Mouse (Mus musculus): Measurements from ENCODE around the gene Dcst1. TPM values are rescaled to one million over a fixed set of nuclear protein-coding genes. Genes with fewer than 3 reads are reported as not detected.

Dcst1 gene
- polyA plus RNA-seq (2015; fragmentation: Nextera tagmentation; extraction: Ambion mirVana), result 0.13 and 0.53 TPM in 2 replicates

- H3K4me1 ChIP-seq (replicated peaks; ENCODE audit: control insufficient read depth, insufficient read depth, low read length), result no peaks in the 10 kb centered on the region
- no peak within 1 kb of the TSS for H3K9ac ChIP-seq (ENCODE audit: low read length)
- 88% methylated on average over 11 of the region's 11 CpGs for WGBS
- no peaks in the 10 kb centered on the region for H3K27me3 ChIP-seq (ENCODE audit: control insufficient read depth, insufficient read depth, low read depth, low read length)
- no peak within 1 kb of the TSS for H3K27ac ChIP-seq (ENCODE audit: low read length)
- no peak for ATAC-seq (ENCODE audit: low read depth)
- H3K9me3 ChIP-seq (ENCODE audit: control insufficient read depth, low read length), result no peaks in the 10 kb centered on the region
- H3K4me3 ChIP-seq (ENCODE audit: low read length), result no peak within 1 kb of the TSS
- H3K4me2 ChIP-seq (ENCODE audit: low read depth, low read length), result no peak within 1 kb of the TSS
- no peaks in the 10 kb centered on the region for H3K36me3 ChIP-seq (ENCODE audit: control insufficient read depth, insufficient read depth, low read length)
These were observed at the start of gene Dcst1 for GRCm38 (mm10) chr3:89365153-89365485. Dcst1 (minus strand) TSS chr3:89365253.

- ATAC-seq (ENCODE audit: low read depth), result peak; percentile 99
- H3K4me2 ChIP-seq (ENCODE audit: low read depth, low read length), result peak within 1 kb of the TSS; percentile 81
- peak within 1 kb of the TSS; percentile 67 for H3K9ac ChIP-seq (ENCODE audit: low read length)
- H3K4me1 ChIP-seq (replicated peaks; ENCODE audit: control insufficient read depth, insufficient read depth, low read length), result peaks cover 11% of the 10 kb centered on the region
- no peaks in the 10 kb centered on the region for H3K27me3 ChIP-seq (ENCODE audit: control insufficient read depth, insufficient read depth, low read depth, low read length)
- peaks cover 26% of the 10 kb centered on the region for H3K36me3 ChIP-seq (ENCODE audit: control insufficient read depth, insufficient read depth, low read length)
- H3K4me3 ChIP-seq (ENCODE audit: low read length), result peak within 1 kb of the TSS; percentile 65
- peak within 1 kb of the TSS; percentile 14; the same call in 1 of the 2 replicates for H3K27ac ChIP-seq (ENCODE audit: low read length)
- H3K9me3 ChIP-seq (ENCODE audit: control insufficient read depth, low read length), result no peaks in the 10 kb centered on the region
- 5% methylated on average over 28 of the region's 28 CpGs for WGBS
These were observed 46.7 kb upstream of the Dcst1 start, which contains the start of gene Flad1 for GRCm38 (mm10) chr3:89411490-89412393. Flad1 (minus strand) TSS chr3:89411870.

- peaks cover 20% of the 10 kb centered on the region for H3K36me3 ChIP-seq (ENCODE audit: control insufficient read depth, insufficient read depth, low read length)
- peaks cover 7% of the 10 kb centered on the region for H3K4me1 ChIP-seq (replicated peaks; ENCODE audit: control insufficient read depth, insufficient read depth, low read length)
- H3K4me2 ChIP-seq (ENCODE audit: low read depth, low read length), result peak overlapping the region; percentile 81
- H3K9ac ChIP-seq (ENCODE audit: low read length), result peak overlapping the region; percentile 67
- ATAC-seq (ENCODE audit: low read depth), result no peak
- no peaks in the 10 kb centered on the region for H3K9me3 ChIP-seq (ENCODE audit: control insufficient read depth, low read length)
- no peak overlapping the region for H3K27ac ChIP-seq (ENCODE audit: low read length)
- WGBS, result 75% methylated on average over 10 of the region's 10 CpGs
- H3K4me3 ChIP-seq (ENCODE audit: low read length), result peak overlapping the region; percentile 65
- no peaks in the 10 kb centered on the region for H3K27me3 ChIP-seq (ENCODE audit: control insufficient read depth, insufficient read depth, low read depth, low read length)
These were observed 45.8 kb upstream of the Dcst1 start for GRCm38 (mm10) chr3:89410864-89411263.

- Histone ChIP-seq H3K27me3 (ENCODE audit: control insufficient read depth, insufficient read depth, low read depth, low read length) (no peaks in the 10 kb centered on the region), H3K9ac (ENCODE audit: low read length) (no peak overlapping the region), H3K9me3 (ENCODE audit: control insufficient read depth, low read length) (no peaks in the 10 kb centered on the region), H3K4me3 (ENCODE audit: low read length) (no peak overlapping the region), H3K27ac (ENCODE audit: low read length) (no peak overlapping the region), H3K4me1 (replicated peaks; ENCODE audit: control insufficient read depth, insufficient read depth, low read length) (peaks cover 7% of the 10 kb centered on the region), H3K36me3 (ENCODE audit: control insufficient read depth, insufficient read depth, low read length) (peaks cover 9% of the 10 kb centered on the region), H3K4me2 (ENCODE audit: low read depth, low read length) (no peak overlapping the region)
- ATAC-seq (ENCODE audit: low read depth), result no peak
- WGBS, result 85% methylated on average over 3 of the region's 3 CpGs
These were observed 44.6 kb upstream of the Dcst1 start for GRCm38 (mm10) chr3:89409701-89410100.

- WGBS, result 59% methylated on average over 16 of the region's 16 CpGs
- no peaks in the 10 kb centered on the region for H3K27me3 ChIP-seq (ENCODE audit: control insufficient read depth, insufficient read depth, low read depth, low read length)
- no peak overlapping the region for H3K4me3 ChIP-seq (ENCODE audit: low read length)
- H3K36me3 ChIP-seq (ENCODE audit: control insufficient read depth, insufficient read depth, low read length), result no peaks in the 10 kb centered on the region; the same call in 1 of the 2 replicates
- no peak for ATAC-seq (ENCODE audit: low read depth)
- H3K4me2 ChIP-seq (ENCODE audit: low read depth, low read length), result no peak overlapping the region
- H3K27ac ChIP-seq (ENCODE audit: low read length), result no peak overlapping the region
- no peaks in the 10 kb centered on the region for H3K9me3 ChIP-seq (ENCODE audit: control insufficient read depth, low read length)
- peaks cover 7% of the 10 kb centered on the region for H3K4me1 ChIP-seq (replicated peaks; ENCODE audit: control insufficient read depth, insufficient read depth, low read length)
- no peak overlapping the region for H3K9ac ChIP-seq (ENCODE audit: low read length)
These were observed 43.4 kb upstream of the Dcst1 start for GRCm38 (mm10) chr3:89408448-89408847.

- Histone ChIP-seq H3K27me3 (ENCODE audit: control insufficient read depth, insufficient read depth, low read depth, low read length) (no peaks in the 10 kb centered on the region), H3K9me3 (ENCODE audit: control insufficient read depth, low read length) (no peaks in the 10 kb centered on the region), H3K4me3 (ENCODE audit: low read length) (no peak overlapping the region), H3K9ac (ENCODE audit: low read length) (no peak overlapping the region), H3K4me2 (ENCODE audit: low read depth, low read length) (no peak overlapping the region), H3K27ac (ENCODE audit: low read length) (no peak overlapping the region), H3K36me3 (ENCODE audit: control insufficient read depth, insufficient read depth, low read length) (peaks cover 5% of the 10 kb centered on the region; the same call in 1 of the 2 replicates), H3K4me1 (replicated peaks; ENCODE audit: control insufficient read depth, insufficient read depth, low read length) (peaks cover 7% of the 10 kb centered on the region)
- no peak for ATAC-seq (ENCODE audit: low read depth)
- 80% methylated on average over 6 of the region's 6 CpGs for WGBS
These were observed 41.8 kb upstream of the Dcst1 start for GRCm38 (mm10) chr3:89406887-89407286.

GRCm38 (mm10) chr3:89402693-89403092, 37.6 kb upstream of the Dcst1 start, which contains the start of gene Lenep:
Lenep (minus strand) TSS chr3:89402793.
- H3K4me3 ChIP-seq (ENCODE audit: low read length), result no peak within 1 kb of the TSS
- H3K36me3 ChIP-seq (ENCODE audit: control insufficient read depth, insufficient read depth, low read length), result peaks cover 5% of the 10 kb centered on the region; the same call in 1 of the 2 replicates
- H3K9ac ChIP-seq (ENCODE audit: low read length), result no peak within 1 kb of the TSS

GRCm38 (mm10) chr3:89401329-89401728, 36.3 kb upstream of the Dcst1 start:
- ATAC-seq (ENCODE audit: low read depth), result no peak
- H3K9me3 ChIP-seq (ENCODE audit: control insufficient read depth, low read length), result no peaks in the 10 kb centered on the region
- whole genome bisulfite sequencing, result 82% methylated on average over 7 of the region's 7 CpGs

More at GRCm38 (mm10) chr3:89402693-89403092, 37.6 kb upstream of the Dcst1 start, which contains the start of gene Lenep:
- Histone ChIP-seq H3K4me1 (replicated peaks; ENCODE audit: control insufficient read depth, insufficient read depth, low read length) (no peaks in the 10 kb centered on the region), H3K27me3 (ENCODE audit: control insufficient read depth, insufficient read depth, low read depth, low read length) (no peaks in the 10 kb centered on the region), H3K9me3 (ENCODE audit: control insufficient read depth, low read length) (no peaks in the 10 kb centered on the region), H3K27ac (ENCODE audit: low read length) (no peak within 1 kb of the TSS), H3K4me2 (ENCODE audit: low read depth, low read length) (no peak within 1 kb of the TSS)
- ATAC-seq (ENCODE audit: low read depth), result no peak
- 73% methylated on average over 5 of the region's 5 CpGs for WGBS

GRCm38 (mm10) chr3:89396654-89397005, 31.6 kb upstream of the Dcst1 start:
- H3K4me3 ChIP-seq (ENCODE audit: low read length), result peak overlapping the region; percentile 73
- H3K9ac ChIP-seq (ENCODE audit: low read length), result peak overlapping the region; percentile 78
- 2% methylated on average over 4 of the region's 4 CpGs for WGBS
- ATAC-seq (ENCODE audit: low read depth), result no peak
- peaks cover 9% of the 10 kb centered on the region for H3K4me1 ChIP-seq (replicated peaks; ENCODE audit: control insufficient read depth, insufficient read depth, low read length)
- H3K27me3 ChIP-seq (ENCODE audit: control insufficient read depth, insufficient read depth, low read depth, low read length), result no peaks in the 10 kb centered on the region
- no peaks in the 10 kb centered on the region for H3K36me3 ChIP-seq (ENCODE audit: control insufficient read depth, insufficient read depth, low read length)
- peak overlapping the region; percentile 60; the same call in 1 of the 2 replicates for H3K27ac ChIP-seq (ENCODE audit: low read length)
- no peaks in the 10 kb centered on the region for H3K9me3 ChIP-seq (ENCODE audit: control insufficient read depth, low read length)
- H3K4me2 ChIP-seq (ENCODE audit: low read depth, low read length), result peak overlapping the region; percentile 99

More at GRCm38 (mm10) chr3:89401329-89401728, 36.3 kb upstream of the Dcst1 start:
- no peaks in the 10 kb centered on the region for H3K4me1 ChIP-seq (replicated peaks; ENCODE audit: control insufficient read depth, insufficient read depth, low read length)
- H3K4me2 ChIP-seq (ENCODE audit: low read depth, low read length), result no peak overlapping the region
- no peaks in the 10 kb centered on the region for H3K27me3 ChIP-seq (ENCODE audit: control insufficient read depth, insufficient read depth, low read depth, low read length)
- no peak overlapping the region for H3K4me3 ChIP-seq (ENCODE audit: low read length)
- no peak overlapping the region for H3K27ac ChIP-seq (ENCODE audit: low read length)
- H3K9ac ChIP-seq (ENCODE audit: low read length), result no peak overlapping the region
- peaks cover 5% of the 10 kb centered on the region; the same call in 1 of the 2 replicates for H3K36me3 ChIP-seq (ENCODE audit: control insufficient read depth, insufficient read depth, low read length)
